Mouse (Mus musculus) neural tube, embryonic 14.5 days (tissue): ENCODE data around the gene Sh3bgrl2. TPM values are rescaled to one million over a fixed set of nuclear protein-coding genes. Genes with fewer than 3 reads are reported as not detected.

Experiments used
- ATAC-seq: fragments of 200-750 bp; cut with Nextera tagmentation; 2 replicates; pipeline ENCODE4 v1.8.0; 2017; ENCODE audit warnings: low read depth, mild to moderate bottlenecking, moderate TSS enrichment, moderate library complexity
- H3K27ac ChIP-seq: fragments of 300-500 bp; sonication (generic); 2 replicates; pipeline ENCODE4 v1.5.1; 2014; ENCODE audit warnings: low read depth, mild to moderate bottlenecking, control low read depth, low read length, moderate library complexity, mixed read lengths
- H3K27me3 ChIP-seq: fragments of 300-500 bp; sonication (generic); 2 replicates; pipeline ENCODE4 v1.6.1; 2014; ENCODE audit warnings: low read length; ENCODE audit not compliant: control insufficient read depth, insufficient read depth
- H3K36me3 ChIP-seq: fragments of 300-500 bp; sonication (generic); 2 replicates; pipeline ENCODE4 v1.6.1; 2014; ENCODE audit warnings: low read length, mixed read lengths; ENCODE audit not compliant: control insufficient read depth, insufficient read depth
- H3K4me1 ChIP-seq: fragments of 300-500 bp; sonication (generic); 2 replicates; pipeline ENCODE4 v1.6.1; 2014; ENCODE audit warnings: low read length; ENCODE audit not compliant: control insufficient read depth, insufficient read depth
- H3K4me2 ChIP-seq: fragments of 300-500 bp; sonication (generic); 2 replicates; pipeline ENCODE4 v1.6.1; 2014; ENCODE audit warnings: mild to moderate bottlenecking, low read depth, low read length, control low read depth
- H3K4me3 ChIP-seq: fragments of 300-500 bp; sonication (generic); 2 replicates; pipeline ENCODE4 v1.5.1; 2014; ENCODE audit warnings: low read depth, low read length, control low read depth, mixed read lengths
- H3K9ac ChIP-seq: fragments of 300-500 bp; sonication (generic); replicated peaks from 2 replicates; pipeline ENCODE4 v1.6.1; 2014; ENCODE audit warnings: low read depth, mild to moderate bottlenecking, control low read depth, low read length, mixed read lengths
- H3K9me3 ChIP-seq: fragments of 300-500 bp; sonication (generic); 2 replicates; pipeline ENCODE4 v1.6.1; 2016; ENCODE audit warnings: low read length; ENCODE audit not compliant: control insufficient read depth
- WGBS: fragments of 180-500 bp; shearing (Covaris S2); extraction: QIAGEN DNeasy Blood & Tissue Kit; methylation state at CpG from one replicate; pipeline ENCODE4 v1.1.7; 2014; 5-methylcytosine and 5-hydroxymethylcytosine counted together
- polyA plus RNA-seq: library from polyadenylated mRNA; unstranded; fragments of >200 nt; fragmentation: Nextera tagmentation; extraction: Ambion mirVana; gene quantifications from 2 replicates; pipeline ENCODE4 v1.2.1, GENCODE M21; 2014

Gene Sh3bgrl2
- polyA plus RNA-seq, 1 experiment from 2014 or later: 10.1 TPM

DNA sequence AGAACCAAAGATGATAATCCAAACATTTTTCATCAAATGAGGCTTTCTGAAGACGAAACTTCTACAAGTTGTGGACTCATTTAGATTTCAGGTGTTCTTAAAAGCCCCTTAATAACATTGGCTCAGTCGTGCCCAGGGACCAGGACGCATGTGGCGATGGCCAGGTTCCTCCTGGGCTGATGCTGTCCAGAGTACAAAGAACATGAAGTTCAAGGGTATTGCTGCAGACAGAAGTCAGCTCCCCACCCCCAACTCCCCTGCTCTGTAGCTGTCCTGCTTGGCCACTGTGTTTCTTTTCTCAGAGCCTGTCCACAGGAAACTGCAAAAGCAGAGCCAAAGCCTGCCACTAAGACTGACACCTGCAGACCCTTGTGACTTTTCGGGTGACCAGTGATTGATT is 45.7 kb downstream of the Sh3bgrl2 start:
- no peak overlapping the region for H3K27ac ChIP-seq
- H3K9me3 ChIP-seq: no peaks in the 10 kb centered on the region
- no peaks in the 10 kb centered on the region for H3K27me3 ChIP-seq
- H3K9ac ChIP-seq: no peak overlapping the region
- WGBS: 95% methylated on average over 5 of the region's 5 CpGs
- no peaks in the 10 kb centered on the region for H3K36me3 ChIP-seq
- no peak overlapping the region for H3K4me3 ChIP-seq
- no peak overlapping the region for H3K4me2 ChIP-seq
- no peaks in the 10 kb centered on the region for H3K4me1 ChIP-seq
- ATAC-seq: no peak

DNA sequence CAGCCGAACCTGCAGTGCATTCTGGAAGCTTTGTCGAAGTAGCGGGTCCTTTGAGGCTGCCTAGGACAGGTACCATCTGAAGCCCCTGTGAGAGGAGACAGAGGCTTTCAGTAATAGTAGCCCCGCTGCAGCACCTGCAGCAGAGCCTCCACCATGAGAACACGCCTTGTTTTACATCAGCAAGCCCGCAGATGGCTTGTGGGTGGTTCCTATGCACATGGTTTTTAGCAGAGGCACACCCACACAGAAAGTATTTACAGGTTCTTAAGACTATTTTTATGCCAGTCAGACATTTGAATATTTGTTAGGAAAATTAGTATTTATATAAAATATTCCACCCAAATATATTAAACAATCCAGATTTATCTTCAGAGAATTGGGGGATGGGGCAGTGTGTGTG is 48.0 kb downstream of the Sh3bgrl2 start:
- Histone ChIP-seq H3K9ac (no peak overlapping the region), H3K4me1 (no peaks in the 10 kb centered on the region), H3K36me3 (no peaks in the 10 kb centered on the region), H3K27ac (no peak overlapping the region), H3K9me3 (no peaks in the 10 kb centered on the region), H3K27me3 (no peaks in the 10 kb centered on the region), H3K4me2 (no peak overlapping the region), H3K4me3 (no peak overlapping the region)
- WGBS: 95% methylated on average over 6 of the region's 6 CpGs
- ATAC-seq: no peak

GRCm38 (mm10) chr9:83596646-83597481 is 48.7 kb downstream of the Sh3bgrl2 start:
- Histone ChIP-seq H3K4me2 (no peak overlapping the region), H3K27ac (no peak overlapping the region), H3K9ac (no peak overlapping the region), H3K36me3 (no peaks in the 10 kb centered on the region), H3K27me3 (no peaks in the 10 kb centered on the region), H3K4me1 (no peaks in the 10 kb centered on the region), H3K9me3 (no peaks in the 10 kb centered on the region), H3K4me3 (no peak overlapping the region)
- no peak for ATAC-seq
- 82% methylated on average over 13 of the region's 13 CpGs for WGBS

- ATAC-seq: no peak
- no peaks in the 10 kb centered on the region for H3K36me3 ChIP-seq
- no peaks in the 10 kb centered on the region for H3K27me3 ChIP-seq
- H3K9me3 ChIP-seq: no peaks in the 10 kb centered on the region
- H3K4me3 ChIP-seq: no peak overlapping the region
- H3K27ac ChIP-seq: no peak overlapping the region
- 89% methylated on average over 7 of the region's 7 CpGs for WGBS
- no peaks in the 10 kb centered on the region for H3K4me1 ChIP-seq
- H3K4me2 ChIP-seq: no peak overlapping the region
- H3K9ac ChIP-seq: no peak overlapping the region
Observed at GRCm38 (mm10) chr9:83598047-83598446, 49.9 kb downstream of the Sh3bgrl2 start.

GRCm38 (mm10) chr9:83599505-83599904 is 51.4 kb downstream of the Sh3bgrl2 start:
- 62% methylated on average over 6 of the region's 6 CpGs for WGBS

DNA sequence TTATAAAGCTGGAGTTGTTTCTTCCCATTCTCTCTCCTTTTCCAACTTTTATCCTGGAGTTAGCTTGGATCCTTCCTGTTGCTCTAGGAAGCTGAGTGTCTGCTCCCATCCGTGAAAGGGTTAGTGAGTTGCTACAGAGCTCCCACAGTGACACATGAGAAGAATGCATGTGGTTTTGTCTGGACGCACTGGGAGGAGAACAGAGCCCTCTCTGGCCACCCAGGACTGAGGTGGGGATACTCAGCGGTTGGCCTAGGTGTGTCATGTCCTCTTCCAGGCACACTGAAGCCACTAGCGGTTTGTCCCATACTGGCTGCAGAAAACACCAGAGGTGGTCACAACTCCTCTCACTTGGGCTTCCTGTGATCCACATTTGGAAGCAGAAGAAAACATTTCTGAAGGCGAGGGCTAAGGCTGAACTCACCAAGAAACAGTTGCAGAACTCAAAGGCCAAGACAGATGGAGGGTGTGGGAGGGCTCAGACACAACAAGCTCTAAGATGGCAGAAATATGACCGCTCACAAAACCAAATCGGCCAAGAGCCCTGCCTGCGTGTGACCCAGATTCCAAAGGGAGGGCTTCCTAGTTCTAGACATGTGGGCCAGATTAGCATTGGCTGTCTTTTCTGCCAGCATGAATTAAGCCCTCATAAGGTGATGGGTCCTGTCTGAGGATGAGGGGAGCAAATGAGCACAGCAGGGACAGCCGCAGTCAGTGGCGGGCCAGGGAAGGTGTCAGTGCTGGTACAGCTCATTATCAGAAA is 52.3 kb downstream of the Sh3bgrl2 start:
- Histone ChIP-seq H3K36me3 (no peaks in the 10 kb centered on the region), H3K4me3 (no peak overlapping the region), H3K27me3 (no peaks in the 10 kb centered on the region), H3K4me1 (no peaks in the 10 kb centered on the region; the same call in 1 of the 2 replicates), H3K27ac (no peak overlapping the region), H3K9me3 (no peaks in the 10 kb centered on the region), H3K9ac (no peak overlapping the region), H3K4me2 (no peak overlapping the region)
- WGBS: 75% methylated on average over 10 of the region's 10 CpGs
- ATAC-seq: no peak

More at GRCm38 (mm10) chr9:83599505-83599904, 51.4 kb downstream of the Sh3bgrl2 start:
- Histone ChIP-seq H3K4me2 (no peak overlapping the region), H3K36me3 (no peaks in the 10 kb centered on the region), H3K4me3 (no peak overlapping the region), H3K27me3 (no peaks in the 10 kb centered on the region), H3K27ac (no peak overlapping the region), H3K9me3 (no peaks in the 10 kb centered on the region), H3K9ac (no peak overlapping the region), H3K4me1 (no peaks in the 10 kb centered on the region)
- no peak for ATAC-seq

- 29% methylated on average over 6 of the region's 6 CpGs for WGBS
- no peak overlapping the region for H3K4me2 ChIP-seq
- no peak overlapping the region for H3K9ac ChIP-seq
- H3K36me3 ChIP-seq: no peaks in the 10 kb centered on the region
- H3K4me1 ChIP-seq: peaks cover 2% of the 10 kb centered on the region; the same call in 1 of the 2 replicates
- no peak overlapping the region for H3K27ac ChIP-seq
- H3K9me3 ChIP-seq: no peaks in the 10 kb centered on the region
- H3K4me3 ChIP-seq: no peak overlapping the region
- peak; percentile 56; the same call in 1 of the 2 replicates for ATAC-seq
- H3K27me3 ChIP-seq: no peaks in the 10 kb centered on the region
Observed at GRCm38 (mm10) chr9:83602176-83602770, 54.1 kb downstream of the Sh3bgrl2 start.

DNA sequence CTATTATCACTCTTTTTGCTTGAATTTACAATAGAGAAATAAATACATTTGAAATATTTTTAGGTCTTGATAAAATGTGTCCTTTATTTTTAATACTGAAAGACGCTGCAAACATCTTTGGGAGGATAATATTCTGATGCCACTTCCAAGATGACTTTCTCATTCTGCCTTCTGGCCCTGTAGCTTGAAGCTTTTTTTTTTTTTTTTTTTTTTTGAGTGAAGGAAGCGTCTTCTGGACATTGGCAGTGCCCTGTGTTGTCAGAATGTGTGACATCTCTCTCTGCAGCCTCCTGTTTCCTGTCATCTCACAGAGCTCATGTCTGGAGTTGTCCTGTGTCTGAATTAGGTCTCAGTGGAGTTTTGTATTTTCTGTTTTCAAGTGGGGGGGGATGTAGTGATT is 55.0 kb downstream of the Sh3bgrl2 start:
- Histone ChIP-seq H3K4me3 (no peak overlapping the region), H3K27me3 (no peaks in the 10 kb centered on the region), H3K9me3 (no peaks in the 10 kb centered on the region), H3K9ac (no peak overlapping the region), H3K4me1 (peaks cover 2% of the 10 kb centered on the region; the same call in 1 of the 2 replicates), H3K4me2 (no peak overlapping the region), H3K36me3 (no peaks in the 10 kb centered on the region), H3K27ac (no peak overlapping the region)
- WGBS: 63% methylated on average over 2 of the region's 2 CpGs
- ATAC-seq: no peak
